Mouse (Mus musculus): ENCODE results near the gene Ccdc155.

Gene Ccdc155

GRCm38 (mm10) chr7:45224826-45225225, 20.1 kb upstream of the Ccdc155 start:
- DNase-seq, result no peak

DNA sequence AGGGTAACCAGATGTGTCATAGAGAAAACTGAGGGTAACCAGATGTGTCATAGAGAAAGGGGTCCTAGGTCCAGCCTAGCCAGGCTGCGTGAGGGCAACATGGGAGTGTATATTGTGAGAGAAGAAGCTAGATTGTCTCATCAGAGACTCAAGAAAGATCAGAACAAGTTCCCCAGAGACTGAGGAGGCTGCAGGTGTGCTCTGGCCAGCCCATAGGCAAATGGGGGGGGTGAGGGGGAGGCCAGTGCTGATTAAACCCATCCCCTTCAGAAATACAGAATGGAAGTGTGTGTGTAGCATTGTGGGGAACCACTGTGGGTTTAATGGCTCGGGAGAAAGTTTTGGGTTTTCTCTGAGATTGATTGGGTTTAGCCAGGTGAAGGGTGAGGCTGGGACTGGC, 17.0 kb upstream of the Ccdc155 start:
- DNase-seq, result no peak

DNA sequence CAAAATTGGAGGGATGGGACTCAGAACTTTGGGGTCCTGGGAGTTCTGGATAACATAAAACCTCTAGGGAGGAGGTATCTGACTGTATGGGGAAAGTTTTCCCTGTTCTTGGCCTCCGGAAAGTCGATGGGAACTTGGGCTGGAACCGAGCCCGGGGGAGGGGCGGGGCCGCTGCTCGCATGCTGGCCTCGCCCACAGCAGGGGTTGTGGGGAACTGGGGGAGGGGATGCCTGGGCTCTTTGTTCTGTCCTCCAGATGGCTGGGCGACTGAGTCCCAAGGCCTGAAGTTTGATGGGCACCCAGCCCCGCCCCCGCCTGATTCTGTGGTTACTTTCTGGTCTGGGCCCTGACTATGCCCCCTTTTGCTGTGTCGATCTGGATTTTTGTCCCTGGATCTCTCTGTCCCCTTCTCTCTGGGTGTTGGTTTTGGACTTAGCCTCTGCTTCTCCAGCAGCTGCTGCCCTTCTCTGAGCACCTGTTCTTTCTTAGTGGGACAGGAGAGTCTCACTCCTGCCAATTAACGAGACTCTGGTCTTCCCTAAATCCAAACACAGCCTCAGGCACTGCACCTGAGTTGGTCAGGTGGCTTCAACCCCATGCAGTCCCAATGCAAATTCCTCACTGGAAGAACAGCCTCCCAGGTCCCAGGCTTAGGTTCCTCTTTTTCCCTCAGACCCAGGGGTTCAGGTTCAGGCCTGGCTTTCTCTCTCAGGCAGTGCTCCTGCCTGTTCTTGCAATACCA, 11.9 kb upstream of the Ccdc155 start:
- no peak for DNase-seq

- DNase-seq, result no peak
Observed at GRCm38 (mm10) chr7:45215673-45216441, 11.2 kb upstream of the Ccdc155 start, which contains the start of gene Tead2. Gene Tead2, plus strand, starts transcription at chr7:45215753.

DNA sequence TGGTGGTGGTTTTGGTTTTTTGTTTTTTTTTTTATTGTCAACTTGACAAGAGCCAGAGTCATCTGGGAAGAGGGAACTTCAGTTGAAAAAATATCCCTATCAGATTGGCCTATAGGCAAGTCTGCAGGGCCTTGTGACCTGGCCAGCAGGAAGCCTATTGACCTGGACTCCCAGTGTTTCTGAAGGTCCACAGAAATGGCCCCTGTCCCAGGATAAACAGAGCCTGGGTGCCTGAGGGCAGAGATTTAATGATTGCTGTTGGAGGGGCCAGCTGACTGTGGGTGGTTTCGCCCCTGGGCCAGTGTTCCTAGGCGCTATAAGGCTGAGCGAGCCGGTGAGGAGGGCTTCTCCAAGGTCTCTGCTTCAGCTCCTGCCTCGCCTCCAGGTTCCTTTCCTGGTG, 9.0 kb upstream of the Ccdc155 start:
- DNase-seq, result no peak

GRCm38 (mm10) chr7:45212356-45212755, 7.7 kb upstream of the Ccdc155 start:
- no peak for DNase-seq

GRCm38 (mm10) chr7:45211851-45212251, 7.2 kb upstream of the Ccdc155 start, which contains the start of gene Dkkl1:
Gene Dkkl1, minus strand, starts transcription at chr7:45212147.
- DNase-seq, result no peak

GRCm38 (mm10) chr7:45211070-45211469, 6.4 kb upstream of the Ccdc155 start:
- no peak for DNase-seq

- DNase-seq, result no peak
Observed at GRCm38 (mm10) chr7:45208260-45208659, 3.6 kb upstream of the Ccdc155 start.

GRCm38 (mm10) chr7:45202654-45203053, 2.0 kb downstream of the Ccdc155 start:
- DNase-seq, result no peak

DNA sequence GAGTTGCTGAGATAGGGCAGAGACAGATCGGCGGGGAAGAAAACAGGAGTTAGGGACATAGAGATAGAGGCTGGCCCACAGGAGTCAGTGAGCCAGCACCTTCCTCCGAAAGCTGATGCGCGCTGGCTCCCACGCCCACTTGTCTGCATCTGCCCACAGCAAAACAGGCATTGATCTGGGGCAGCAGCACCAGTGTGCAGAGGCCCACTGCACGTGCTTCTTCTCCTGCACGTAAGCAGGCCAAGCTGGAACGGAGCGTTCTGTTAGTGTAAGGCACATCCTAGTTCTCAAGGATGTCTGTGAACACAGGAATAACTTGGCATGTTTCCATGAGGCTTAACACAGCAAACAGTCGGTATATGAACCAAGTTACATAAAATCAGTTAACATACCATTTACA, 5.7 kb downstream of the Ccdc155 start:
- DNase-seq, result no peak

DNA sequence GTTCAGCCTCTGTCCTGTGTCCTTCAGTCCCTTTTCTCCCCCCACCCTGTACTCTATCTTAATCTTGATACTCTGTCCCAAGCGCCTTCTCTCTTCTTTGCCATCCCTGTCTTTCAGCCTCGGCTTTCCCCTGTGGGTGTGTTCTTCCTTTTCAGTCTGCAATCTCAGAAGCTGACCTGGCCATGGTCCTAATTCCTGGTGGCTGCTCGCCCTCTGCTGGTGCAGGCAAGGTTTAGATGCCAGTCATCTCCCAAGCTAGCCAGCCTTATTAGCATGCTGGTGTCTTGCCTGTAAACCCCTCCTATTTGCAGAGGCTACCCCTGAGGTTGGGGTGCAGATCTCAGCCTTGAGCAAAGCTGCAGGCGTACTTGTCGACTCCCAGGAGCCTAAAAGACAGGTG, 6.3 kb downstream of the Ccdc155 start:
- peak; percentile 91 for DNase-seq

DNA sequence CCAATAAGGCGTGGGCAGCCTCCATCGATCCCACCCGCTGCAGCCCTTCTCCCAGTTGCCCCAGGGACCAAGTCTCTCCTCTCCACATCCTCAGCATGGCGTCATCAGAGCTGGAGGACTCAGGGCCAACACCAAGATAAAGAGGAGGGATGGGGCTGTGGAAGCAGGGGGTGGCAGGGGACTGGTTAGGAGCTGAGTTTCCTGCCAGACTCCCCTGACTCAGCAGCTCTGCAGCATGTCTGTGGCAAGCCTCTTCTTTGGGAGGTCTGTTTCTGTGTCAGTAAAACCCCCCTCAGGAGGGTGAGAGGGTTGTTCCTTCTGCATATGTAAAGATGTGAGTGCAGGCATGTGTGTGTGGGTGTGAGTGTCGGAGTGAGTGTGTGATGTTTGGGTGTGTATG, 7.7 kb downstream of the Ccdc155 start:
- peak; percentile 27 for DNase-seq

- DNase-seq, result peak; percentile 39
Observed at GRCm38 (mm10) chr7:45196176-45196535, 8.5 kb downstream of the Ccdc155 start.

- peak; percentile 51 for DNase-seq
Observed at GRCm38 (mm10) chr7:45195341-45196175, 9.1 kb downstream of the Ccdc155 start.

DNA sequence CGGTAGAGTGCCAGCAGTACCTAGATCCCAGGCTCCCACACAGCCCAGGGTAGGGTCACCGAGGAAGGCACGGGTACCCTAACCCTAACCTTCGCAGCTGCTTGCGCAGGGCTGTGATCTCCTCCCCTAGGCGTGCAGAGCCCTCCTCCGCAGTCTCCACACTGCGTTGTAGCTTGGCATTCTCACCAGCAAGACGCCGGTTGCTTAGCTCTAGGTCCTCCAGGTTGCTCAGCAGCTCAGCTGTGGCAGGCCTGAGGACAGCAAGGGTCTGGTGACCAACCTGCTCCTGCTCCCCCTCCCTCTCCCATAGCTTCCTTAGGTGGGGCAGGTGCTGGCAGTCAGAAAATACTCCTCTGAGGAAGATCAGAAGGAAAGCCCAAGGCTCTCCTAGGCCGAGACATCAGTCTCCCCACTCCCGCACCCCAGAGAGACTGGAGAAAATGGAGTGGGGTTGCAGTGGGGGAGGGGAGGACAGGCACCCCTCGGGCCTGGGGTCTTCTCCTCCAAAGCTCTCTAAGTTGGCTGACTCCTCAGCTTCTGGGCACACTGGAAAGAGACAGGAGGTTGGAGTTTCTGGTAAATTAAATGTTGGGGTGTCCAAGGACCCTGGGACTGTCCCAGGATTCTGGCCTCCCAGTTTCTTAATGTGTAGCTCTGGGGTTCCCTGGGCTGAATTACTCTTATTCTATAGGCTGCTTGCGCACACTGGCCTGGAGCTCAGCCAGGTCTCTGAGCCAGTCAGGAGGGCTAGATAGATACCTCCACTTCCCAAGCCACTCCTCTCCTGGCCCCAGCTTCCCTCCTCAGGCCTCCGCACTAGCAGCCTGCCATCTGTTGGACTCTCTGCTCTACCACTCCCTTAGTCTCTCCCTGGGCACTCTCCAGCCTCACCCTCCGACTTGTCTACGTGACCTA, 10.6 kb downstream of the Ccdc155 start:
- peak; percentile 54 for DNase-seq

- peak; percentile 63 for DNase-seq
Observed at GRCm38 (mm10) chr7:45193406-45193805, 11.3 kb downstream of the Ccdc155 start.

- peak; percentile 37 for DNase-seq
Observed at GRCm38 (mm10) chr7:45192585-45193310, 11.9 kb downstream of the Ccdc155 start.

GRCm38 (mm10) chr7:45191803-45192363, 12.8 kb downstream of the Ccdc155 start:
- DNase-seq, result peak; percentile 82

- DNase-seq, result no peak
Observed at GRCm38 (mm10) chr7:45191161-45191560, 13.5 kb downstream of the Ccdc155 start.

DNA sequence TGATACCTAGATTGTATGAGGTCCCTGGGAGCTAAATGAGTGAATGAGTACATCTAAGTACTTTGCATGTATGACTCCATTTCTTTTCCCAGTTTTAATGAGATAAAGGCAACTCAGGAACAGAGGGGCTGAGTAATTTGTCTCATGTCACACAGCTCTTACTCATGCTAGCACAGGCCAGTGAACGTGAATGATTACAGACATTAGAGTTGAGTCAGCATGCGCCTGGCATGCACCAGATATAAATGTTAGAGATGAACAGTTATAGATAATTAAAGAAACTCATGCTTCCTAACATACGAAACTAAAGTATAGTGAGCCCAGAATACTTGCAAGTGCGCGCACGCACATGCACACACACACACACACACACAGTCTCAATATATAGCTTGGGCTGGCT, 14.5 kb downstream of the Ccdc155 start:
- no peak for DNase-seq
